Comparison of ENCODE assay signal across 18 mouse cellular contexts in genomic region chr13:40719066-40719740, GRCm38 (mm10). TPM values are rescaled to one million over a fixed set of nuclear protein-coding genes. Genes with fewer than 3 reads are reported as not detected.
DNase-seq lines count a peak whose midpoint lies in the region; ATAC-seq lines count a peak whose summit lies in the region.
"Had no signal": no experiment of that assay in that cellular context is flagged by ENCODE, and none has a peak within 500 bp of the region (broad histone marks: within the 10 kb centered on the region; RNA-seq: fewer than 3 reads in every experiment).

No protein-coding gene starts in this region.

- peaks cover 98% of the 10 kb centered on the region for H3K27me3 ChIP-seq in hindbrain, embryonic 10.5 days (ENCODE audit: insufficient read depth, poor library complexity, severe bottlenecking)
- peaks cover 84% of the 10 kb centered on the region for H3K27me3 ChIP-seq in hindbrain, embryonic 13.5 days
- H3K27me3 ChIP-seq in midbrain, embryonic 10.5 days (ENCODE audit: low read depth, poor library complexity, severe bottlenecking): peaks cover 100% of the 10 kb centered on the region
- H3K27me3 ChIP-seq in midbrain, embryonic 16.5 days (ENCODE audit: control insufficient read depth, insufficient read depth, low read depth, low read length): peaks cover 58% of the 10 kb centered on the region
- peaks cover 61% of the 10 kb centered on the region for H3K27me3 ChIP-seq in embryonic facial prominence, embryonic 14.5 days (replicated peaks; ENCODE audit: control insufficient read depth, insufficient read depth, low read length)
- peaks cover 64% of the 10 kb centered on the region for H3K27me3 ChIP-seq in stomach, embryonic 16.5 days (ENCODE audit: control insufficient read depth, insufficient read depth, low read length)

- H3K27ac ChIP-seq in hindbrain, embryonic 10.5 days: no peak overlapping the region
- no peak overlapping the region for H3K27ac ChIP-seq in hindbrain, embryonic 13.5 days
- no peak overlapping the region for H3K27ac ChIP-seq in midbrain, embryonic 10.5 days (replicated peaks)
- no peak overlapping the region for H3K27ac ChIP-seq in midbrain, embryonic 16.5 days (ENCODE audit: low read length)
- H3K27ac ChIP-seq in embryonic facial prominence, embryonic 14.5 days (replicated peaks; ENCODE audit: low read depth, low read length): peak overlapping the region; percentile 61; the same call in 1 of the 2 replicates
- H3K27ac ChIP-seq in stomach, embryonic 16.5 days (ENCODE audit: low read length): peak overlapping the region; percentile 69
- H3K27ac ChIP-seq: intestine, embryonic 15.5 days; liver, embryonic 13.5 days; macrophage; midbrain, embryonic 15.5 days had no signal

- intact Hi-C loops in left cerebral cortex, postnatal 36 days (cut with DNase I): loop anchor here (10.0 kb wide), 1 partner anchor 824 kb away; no protein-coding TSS in a partner anchor

- no peaks in the 10 kb centered on the region for H3K36me3 ChIP-seq in hindbrain, embryonic 10.5 days
- H3K36me3 ChIP-seq in hindbrain, embryonic 13.5 days: no peaks in the 10 kb centered on the region
- no peaks in the 10 kb centered on the region for H3K36me3 ChIP-seq in midbrain, embryonic 10.5 days
- no peaks in the 10 kb centered on the region for H3K36me3 ChIP-seq in midbrain, embryonic 16.5 days (ENCODE audit: control insufficient read depth, insufficient read depth, low read length)
- no peaks in the 10 kb centered on the region for H3K36me3 ChIP-seq in embryonic facial prominence, embryonic 14.5 days (ENCODE audit: control insufficient read depth, insufficient read depth, low read length)
- H3K36me3 ChIP-seq in stomach, embryonic 16.5 days (ENCODE audit: control insufficient read depth, insufficient read depth, low read length): no peaks in the 10 kb centered on the region
- H3K36me3 ChIP-seq: G1E; intestine, embryonic 15.5 days; liver, embryonic 13.5 days; midbrain, embryonic 15.5 days had no signal

- peak; percentile 12 for DNase-seq in hindbrain, embryonic 10.5 days (ENCODE audit: low spot score)
- DNase-seq in midbrain, embryonic 10.5 days (ENCODE audit: low spot score): peak; percentile 25
- DNase-seq in embryonic facial prominence, embryonic 14.5 days (ENCODE audit: low spot score): peak; percentile 84
- no peak for DNase-seq in left cerebral cortex, postnatal 36 days (ENCODE audit: low spot score in 2 of 2)
- DNase-seq in ovary, adult 18-20 months (ENCODE audit: low spot score): no peak
- DNase-seq: cerebellum, postnatal 25 days; heart, postnatal 10 days; kidney, postnatal 4 days; liver, embryonic 13.5 days; right cerebral cortex, adult 18-20 months had no signal

- 21% methylated on average over 14 of the region's 14 CpGs for WGBS in hindbrain, embryonic 10.5 days
- 25% methylated on average over 14 of the region's 14 CpGs for WGBS in hindbrain, embryonic 13.5 days
- 16% methylated on average over 14 of the region's 14 CpGs for WGBS in midbrain, embryonic 10.5 days
- 19% methylated on average over 14 of the region's 14 CpGs for WGBS in midbrain, embryonic 16.5 days
- WGBS in embryonic facial prominence, embryonic 14.5 days: 20% methylated on average over 14 of the region's 14 CpGs
- 17% methylated on average over 14 of the region's 14 CpGs for WGBS in stomach, embryonic 16.5 days

- no peak overlapping the region for H3K9ac ChIP-seq in hindbrain, embryonic 13.5 days
- no peak overlapping the region for H3K9ac ChIP-seq in midbrain, embryonic 16.5 days (ENCODE audit: low read depth, low read length)
- H3K9ac ChIP-seq in embryonic facial prominence, embryonic 14.5 days (ENCODE audit: low read depth, low read length): peak overlapping the region; percentile 14; the same call in 1 of the 2 replicates
- H3K9ac ChIP-seq in stomach, embryonic 16.5 days (ENCODE audit: low read length): no peak overlapping the region
- H3K9ac ChIP-seq: intestine, embryonic 15.5 days; liver, embryonic 13.5 days; midbrain, embryonic 15.5 days had no signal

- peaks cover 21% of the 10 kb centered on the region for H3K4me1 ChIP-seq in hindbrain, embryonic 10.5 days (replicated peaks)
- peaks cover 33% of the 10 kb centered on the region for H3K4me1 ChIP-seq in hindbrain, embryonic 13.5 days (replicated peaks)
- peaks cover 22% of the 10 kb centered on the region for H3K4me1 ChIP-seq in midbrain, embryonic 10.5 days
- H3K4me1 ChIP-seq in midbrain, embryonic 16.5 days (ENCODE audit: control insufficient read depth, insufficient read depth, low read length): peaks cover 5% of the 10 kb centered on the region
- H3K4me1 ChIP-seq in embryonic facial prominence, embryonic 14.5 days (ENCODE audit: control insufficient read depth, insufficient read depth, low read length): peaks cover 6% of the 10 kb centered on the region; the same call in 1 of the 2 replicates
- H3K4me1 ChIP-seq in stomach, embryonic 16.5 days (ENCODE audit: control insufficient read depth, insufficient read depth, low read length): 0 out of 2 replicates have a peak, but pooled peaks cover 9% of the 10 kb centered on the region
- H3K4me1 ChIP-seq: intestine, embryonic 15.5 days had no signal

- H3K4me3 ChIP-seq in hindbrain, embryonic 10.5 days: no peak overlapping the region
- no peak overlapping the region for H3K4me3 ChIP-seq in hindbrain, embryonic 13.5 days
- H3K4me3 ChIP-seq in midbrain, embryonic 10.5 days: no peak overlapping the region
- H3K4me3 ChIP-seq in midbrain, embryonic 16.5 days (ENCODE audit: low read depth, low read length): no peak overlapping the region
- H3K4me3 ChIP-seq in embryonic facial prominence, embryonic 14.5 days (ENCODE audit: low read depth, low read length): no peak overlapping the region
- no peak overlapping the region for H3K4me3 ChIP-seq in stomach, embryonic 16.5 days (replicated peaks; ENCODE audit: low read length)
- H3K4me3 ChIP-seq: intestine, embryonic 15.5 days; liver, embryonic 13.5 days; midbrain, embryonic 15.5 days had no signal

- no peaks in the 10 kb centered on the region for H3K9me3 ChIP-seq in hindbrain, embryonic 10.5 days
- no peaks in the 10 kb centered on the region for H3K9me3 ChIP-seq in hindbrain, embryonic 13.5 days
- no peaks in the 10 kb centered on the region for H3K9me3 ChIP-seq in midbrain, embryonic 10.5 days (replicated peaks)
- H3K9me3 ChIP-seq in midbrain, embryonic 16.5 days (replicated peaks; ENCODE audit: control insufficient read depth, low read length, poor library complexity, severe bottlenecking): no peaks in the 10 kb centered on the region
- H3K9me3 ChIP-seq in embryonic facial prominence, embryonic 14.5 days (ENCODE audit: control insufficient read depth, low read length): no peaks in the 10 kb centered on the region
- H3K9me3 ChIP-seq in stomach, embryonic 16.5 days (replicated peaks; ENCODE audit: control insufficient read depth, low read length): no peaks in the 10 kb centered on the region
- H3K9me3 ChIP-seq: G1E; intestine, embryonic 15.5 days; liver, embryonic 13.5 days; midbrain, embryonic 15.5 days had no signal

- no peak for ATAC-seq in hindbrain, embryonic 13.5 days (ENCODE audit: low FRiP score)
- ATAC-seq in midbrain, embryonic 16.5 days: no peak
- ATAC-seq in embryonic facial prominence, embryonic 14.5 days (ENCODE audit: low read depth): no peak
- ATAC-seq in stomach, embryonic 16.5 days (ENCODE audit: insufficient read depth, low FRiP score): no peak
- ATAC-seq: intestine, embryonic 15.5 days; midbrain, embryonic 15.5 days had no signal

- H3K4me2 ChIP-seq in hindbrain, embryonic 13.5 days: no peak overlapping the region; the same call in 1 of the 2 replicates
- H3K4me2 ChIP-seq in midbrain, embryonic 16.5 days (ENCODE audit: low read length): no peak overlapping the region
- H3K4me2 ChIP-seq in embryonic facial prominence, embryonic 14.5 days (ENCODE audit: low read depth, low read length): peak overlapping the region; percentile 28
- H3K4me2 ChIP-seq in stomach, embryonic 16.5 days (ENCODE audit: low read depth, low read length): no peak overlapping the region
- H3K4me2 ChIP-seq: intestine, embryonic 15.5 days; liver, embryonic 13.5 days; midbrain, embryonic 15.5 days had no signal

RNA-seq across cellular contexts. Expression of gene Tfap2a, which starts 19.0 kb away (rescaled TPM):
- 6.7 and 13.8 TPM in 2 replicates for polyA plus RNA-seq in hindbrain, embryonic 10.5 days (2016; fragmentation: Nextera tagmentation; extraction: Ambion mirVana)
- polyA plus RNA-seq in hindbrain, embryonic 13.5 days (2015; fragmentation: Nextera tagmentation; extraction: Ambion mirVana): 14.2 and 22.9 TPM in 2 replicates
- 2.3 and 2.5 TPM in 2 replicates for polyA plus RNA-seq in midbrain, embryonic 10.5 days (2016; fragmentation: Nextera tagmentation; extraction: Ambion mirVana)
- polyA plus RNA-seq in midbrain, embryonic 16.5 days (2015; fragmentation: Nextera tagmentation; extraction: Ambion mirVana): 2.3 and 2.8 TPM in 2 replicates
- 4.6 and 5.0 TPM in 2 replicates for polyA plus RNA-seq in embryonic facial prominence, embryonic 14.5 days (2014; fragmentation: Nextera tagmentation; extraction: Ambion mirVana)
- 1.4 and 1.5 TPM in 2 replicates for polyA plus RNA-seq in stomach, embryonic 16.5 days (2015; fragmentation: Nextera tagmentation; extraction: Ambion mirVana)
- total RNA-seq in left cerebral cortex, postnatal 36 days (2021): under 1 TPM; 0.45 to 0.62 TPM
- total RNA-seq: neutrophil, adult 5-6 weeks had no signal
- polyA plus RNA-seq: liver, embryonic 13.5 days had no signal

Comparison
In these comparisons a context has a peak if more than half of its experiments do, and no peak if none do; other contexts are left out.
1. DNase-seq: peak in hindbrain, embryonic 10.5 days (single experiment), midbrain, embryonic 10.5 days (single experiment) and embryonic facial prominence, embryonic 14.5 days (single experiment); none in left cerebral cortex, postnatal 36 days (0 of 2) and ovary, adult 18-20 months (single experiment).
2. H3K27ac ChIP-seq: peak in embryonic facial prominence, embryonic 14.5 days (single experiment) and stomach, embryonic 16.5 days (single experiment); none in hindbrain, embryonic 10.5 days (single experiment), hindbrain, embryonic 13.5 days (single experiment), midbrain, embryonic 10.5 days (single experiment) and midbrain, embryonic 16.5 days (single experiment).